Mouse (Mus musculus): ENCODE measurements around the gene Smarcd1. TPM values are rescaled to one million over a fixed set of nuclear protein-coding genes. Genes with fewer than 3 reads are reported as not detected.

Gene Smarcd1
- total RNA-seq (2021): 1 to 10 TPM; 5.5 to 6.1 TPM
- long read RNA-seq, experiment 1, partial matches to known transcripts: 1 of 3 reads
- long read RNA-seq, experiment 1, other reads (novel, unspliced or antisense): 1 of 3 reads
- long read RNA-seq, experiment 2, partial matches to known transcripts: 4 of 6 reads
- long read RNA-seq, experiment 2, other reads (novel, unspliced or antisense): 1 of 6 reads

- peak; percentile 90 to 96 for DNase-seq
- intact Hi-C loops (cut with DNase I): no loop called here
Observed at GRCm38 (mm10) chr15:99701999-99702900, at the start of gene Smarcd1. Gene Smarcd1, plus strand, starts transcription at chr15:99702129.

GRCm38 (mm10) chr15:99653291-99653690 is 48.6 kb upstream of the Smarcd1 start:
- intact Hi-C loops (cut with DNase I): no loop called here
- no peak for DNase-seq

GRCm38 (mm10) chr15:99653876-99654275 is 48.1 kb upstream of the Smarcd1 start:
- DNase-seq: no peak
- intact Hi-C loops (cut with DNase I): no loop called here

GRCm38 (mm10) chr15:99655956-99656355 is 46.0 kb upstream of the Smarcd1 start:
- intact Hi-C loops (cut with DNase I): no loop called here

GRCm38 (mm10) chr15:99658437-99658836 is 43.5 kb upstream of the Smarcd1 start:
- intact Hi-C loops (cut with DNase I): no loop called here
- DNase-seq: no peak

More at GRCm38 (mm10) chr15:99655956-99656355, 46.0 kb upstream of the Smarcd1 start:
- DNase-seq: no peak

- intact Hi-C loops (cut with DNase I): no loop called here
- DNase-seq: no peak
Observed at GRCm38 (mm10) chr15:99661121-99661830, 40.7 kb upstream of the Smarcd1 start.

- DNase-seq: no peak
- intact Hi-C loops (cut with DNase I): no loop called here
Observed at GRCm38 (mm10) chr15:99662371-99662770, 39.6 kb upstream of the Smarcd1 start.

GRCm38 (mm10) chr15:99663964-99664599 is 37.8 kb upstream of the Smarcd1 start:
- intact Hi-C loops (cut with DNase I): no loop called here

GRCm38 (mm10) chr15:99664600-99665451 is 37.1 kb upstream of the Smarcd1 start:
- intact Hi-C loops (cut with DNase I): no loop called here
- DNase-seq: peak; percentile 31 to 34

More at GRCm38 (mm10) chr15:99663964-99664599, 37.8 kb upstream of the Smarcd1 start:
- DNase-seq: no peak

- intact Hi-C loops (cut with DNase I): no loop called here
- DNase-seq: no peak
Observed at GRCm38 (mm10) chr15:99667544-99667943, 34.4 kb upstream of the Smarcd1 start.

- intact Hi-C loops (cut with DNase I): loop anchor here (1.0 kb wide), 1 partner anchor 73 kb away; no protein-coding TSS in a partner anchor
- peak; percentile 63 for DNase-seq
Observed at GRCm38 (mm10) chr15:99668881-99669280, 33.0 kb upstream of the Smarcd1 start.

GRCm38 (mm10) chr15:99669392-99669791 is 32.5 kb upstream of the Smarcd1 start:
- intact Hi-C loops (cut with DNase I): loop anchor here (1.0 kb wide), 1 partner anchor 73 kb away; no protein-coding TSS in a partner anchor
- no peak for DNase-seq

- intact Hi-C loops (cut with DNase I): loop anchor here (5.0 kb wide), 1 partner anchor 163 kb away; no protein-coding TSS in a partner anchor
- peak; percentile 48 to 50 for DNase-seq
Observed at GRCm38 (mm10) chr15:99670154-99670821, 31.6 kb upstream of the Smarcd1 start, which contains the start of gene Asic1. Gene Asic1, plus strand, starts transcription at chr15:99670368.

- intact Hi-C loops (cut with DNase I): loop anchor here (5.0 kb wide), 1 partner anchor 164 kb away; no protein-coding TSS in a partner anchor
- DNase-seq: no peak
Observed at GRCm38 (mm10) chr15:99670964-99671670, 30.8 kb upstream of the Smarcd1 start.

- intact Hi-C loops (cut with DNase I): loop anchor here (5.0 kb wide), 1 partner anchor 164 kb away; no protein-coding TSS in a partner anchor
Observed at GRCm38 (mm10) chr15:99671783-99672182, 30.1 kb upstream of the Smarcd1 start.

GRCm38 (mm10) chr15:99674866-99675265 is 27.1 kb upstream of the Smarcd1 start:
- intact Hi-C loops (cut with DNase I): loop anchor here (5.0 kb wide), 1 partner anchor 168 kb away; no protein-coding TSS in a partner anchor
- DNase-seq: no peak

More at GRCm38 (mm10) chr15:99671783-99672182, 30.1 kb upstream of the Smarcd1 start:
- no peak for DNase-seq

GRCm38 (mm10) chr15:99677089-99677488 is 24.8 kb upstream of the Smarcd1 start:
- intact Hi-C loops (cut with DNase I): no loop called here
- no peak for DNase-seq

Data from gastrocnemius, postnatal 36 days (tissue).